Mouse (Mus musculus) left cerebral cortex, adult 18-20 months (tissue): ENCODE data around the gene Cavin3. TPM values are rescaled to one million over a fixed set of nuclear protein-coding genes. Genes with fewer than 3 reads are reported as not detected.
"Not testable (repeated sequence)": the region's sequence is repeated elsewhere in the genome, so short reads cannot be mapped to it uniquely, and the experiment has no call there.

Source experiments
- DNase-seq, 2 experiments: peaks; one replicate each; pipeline ENCODE4 v3.0.0; 2021 to 2022; ENCODE audit warnings: low spot score in 2 of 2, mixed read lengths in 1 of 2
- total RNA-seq, 2 experiments: library from RNA; stranded (reverse); gene quantifications; 2 replicates each; pipeline ENCODE4 v1.2.3; 2021

The Cavin3 gene
- total RNA-seq, 2 experiments from 2014 or later, result 17.9 to 19.8 TPM

GRCm38 (mm10) chr7:105480561-105481504 is 1.3 kb downstream of the Cavin3 start:
- peak in 1 of 2 experiments; percentile 16 for DNase-seq

- no peak for DNase-seq
These were observed 2.0 kb downstream of the Cavin3 start for GRCm38 (mm10) chr7:105480081-105480480.

- DNase-seq, result no peak
These were observed 2.9 kb downstream of the Cavin3 start for GRCm38 (mm10) chr7:105479232-105479631.

- no peak for DNase-seq
These were observed 3.8 kb downstream of the Cavin3 start for GRCm38 (mm10) chr7:105478344-105478743.

GRCm38 (mm10) chr7:105477841-105478240 is 4.3 kb downstream of the Cavin3 start:
- peak; percentile 49 to 62 for DNase-seq

GRCm38 (mm10) chr7:105477433-105477700 is 4.7 kb downstream of the Cavin3 start:
- no peak for DNase-seq

- no peak for DNase-seq
These were observed 5.2 kb downstream of the Cavin3 start for GRCm38 (mm10) chr7:105476683-105477432.

GRCm38 (mm10) chr7:105475396-105475949 is 6.6 kb downstream of the Cavin3 start:
- no peak for DNase-seq

- no peak for DNase-seq
These were observed 7.3 kb downstream of the Cavin3 start for GRCm38 (mm10) chr7:105474771-105475315.

- peak in 1 of 2 experiments; percentile 17 for DNase-seq
These were observed 9.5 kb downstream of the Cavin3 start for GRCm38 (mm10) chr7:105472607-105473006.

- peak; percentile 68 to 74 for DNase-seq
These were observed 16.6 kb downstream of the Cavin3 start for GRCm38 (mm10) chr7:105465505-105465904.

GRCm38 (mm10) chr7:105458546-105458945 is 23.6 kb downstream of the Cavin3 start:
- no peak for DNase-seq

GRCm38 (mm10) chr7:105453345-105453744 is 28.8 kb downstream of the Cavin3 start:
- DNase-seq, result not testable (repeated sequence)

GRCm38 (mm10) chr7:105445076-105445475 is 37.0 kb downstream of the Cavin3 start:
- no peak for DNase-seq

GRCm38 (mm10) chr7:105441426-105441825 is 40.7 kb downstream of the Cavin3 start:
- no peak for DNase-seq

GRCm38 (mm10) chr7:105437979-105438772 is 43.9 kb downstream of the Cavin3 start:
- peak in 1 of 2 experiments; percentile 55 for DNase-seq

GRCm38 (mm10) chr7:105434798-105435197 is 47.3 kb downstream of the Cavin3 start:
- no peak for DNase-seq

- no peak for DNase-seq
These were observed 48.2 kb downstream of the Cavin3 start for GRCm38 (mm10) chr7:105433859-105434258.

GRCm38 (mm10) chr7:105432058-105432457 is 50.0 kb downstream of the Cavin3 start:
- no peak for DNase-seq
